Mouse (Mus musculus) heart, adult 18-20 months (tissue): ENCODE data around the gene Gm4070. TPM values are rescaled to one million over a fixed set of nuclear protein-coding genes. Genes with fewer than 3 reads are reported as not detected.
A peak's percentile ranks its signal among the peaks of the same experiment; 100 is the strongest.
"Not testable (repeated sequence)": the region's sequence is repeated elsewhere in the genome, so short reads cannot be mapped to it uniquely, and the experiment has no call there.

ENCODE experiments used
- DNase-seq, 2 experiments: peaks; one replicate each; pipeline ENCODE4 v3.0.0; 2021 to 2022; ENCODE audit warnings: mixed read lengths in 1 of 2
- long read RNA-seq, 2 experiments: library from polyadenylated mRNA; stranded (forward); transcript quantifications; one replicate each; pipeline ENCODE4 v2.0.0; 2021
- total RNA-seq, 2 experiments: library from RNA; stranded (reverse); gene quantifications; 2 replicates each; pipeline ENCODE4 v1.2.3; 2021

Gene Gm4070
- total RNA-seq, result 10 to 100 TPM; 11.4 to 44.9 TPM
- long read RNA-seq, experiment 1, partial matches to known transcripts, result 0 of 7 reads
- long read RNA-seq, experiment 1, other reads (novel, unspliced or antisense), result 4 of 7 reads
- long read RNA-seq, experiment 2, result 0 reads

- DNase-seq, result peak in 1 of 2 experiments; percentile 37
Observed at GRCm38 (mm10) chr7:105953812-105954211, at the start of gene Gm4070. TSS of gene Gm4070 (minus strand) at chr7:105953967.

DNA sequence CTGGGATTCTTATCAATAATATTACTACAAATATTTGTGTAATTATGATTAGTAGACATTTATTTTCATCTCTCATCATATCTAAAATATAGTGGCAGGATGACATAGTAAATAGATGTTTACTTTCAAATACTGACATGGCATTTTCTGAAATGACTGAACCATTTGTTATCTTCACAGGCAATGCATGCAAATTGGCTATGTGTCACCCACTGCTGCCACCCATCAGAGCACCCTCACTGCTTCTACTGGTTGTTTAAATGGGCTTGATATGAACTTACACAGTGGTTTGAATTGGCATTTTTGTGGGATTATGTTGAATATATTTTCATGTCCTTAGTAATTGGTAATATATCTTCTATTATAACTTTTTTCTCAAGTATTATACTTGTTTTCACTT, 773 bp upstream of the Gm4070 start:
- DNase-seq, result not testable (repeated sequence)

GRCm38 (mm10) chr7:105952408-105952807, 1.4 kb downstream of the Gm4070 start:
- not testable (repeated sequence) for DNase-seq

GRCm38 (mm10) chr7:105945238-105945637, 8.5 kb downstream of the Gm4070 start:
- not testable (repeated sequence) for DNase-seq

DNA sequence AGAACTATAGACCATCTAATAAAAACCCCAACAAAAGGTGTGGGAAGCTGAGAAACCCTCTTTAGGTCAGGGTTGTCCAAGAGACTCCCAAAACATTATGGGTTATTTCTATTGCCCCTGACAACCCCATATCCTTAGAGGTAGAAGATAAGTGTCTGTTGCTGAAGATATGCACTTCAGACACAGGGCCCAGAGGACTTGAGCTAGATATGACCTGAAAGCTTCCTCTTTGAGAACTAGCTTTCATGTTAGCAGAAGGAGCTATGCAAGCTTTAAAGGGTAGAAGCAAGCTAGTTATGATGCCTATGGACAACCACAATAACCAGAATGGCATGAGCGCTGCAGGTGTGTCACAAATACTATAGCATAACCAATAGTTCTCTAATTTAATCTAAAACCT, 21.6 kb downstream of the Gm4070 start:
- DNase-seq, result not testable (repeated sequence)

- not testable (repeated sequence) for DNase-seq
Observed at GRCm38 (mm10) chr7:105883588-105884336, 70.0 kb downstream of the Gm4070 start.

GRCm38 (mm10) chr7:105879717-105880484, 73.9 kb downstream of the Gm4070 start:
- DNase-seq, result not testable (repeated sequence)

- DNase-seq, result not testable (repeated sequence)
Observed at GRCm38 (mm10) chr7:105855718-105856560, 97.8 kb downstream of the Gm4070 start.

Other genes with a start within 250 kb of the Gm4070 start
- gene Ilk, start 217.4 kb downstream of the Gm4070 start, total RNA-seq, result 10 to 100 TPM; 75.0 to 75.7 TPM
- 10 to 100 TPM in 1 of 2 experiments, 1 to 10 TPM in 1; 9.6 to 14.5 TPM for gene Rrp8, start 216.6 kb downstream of the Gm4070 start, total RNA-seq
- gene Taf10, start 209.6 kb downstream of the Gm4070 start, total RNA-seq, result 100 to 1,000 TPM in 1 of 2 experiments, 10 to 100 TPM in 1; 94.8 to 120 TPM
- gene Tpp1, start 201.7 kb downstream of the Gm4070 start, total RNA-seq, result 10 to 100 TPM; 39.1 to 52.2 TPM
- gene Dchs1, start 166.3 kb downstream of the Gm4070 start, total RNA-seq, result 1 to 10 TPM; 6.0 to 7.3 TPM
- gene Mrpl17, start 142.9 kb downstream of the Gm4070 start, total RNA-seq, result 100 to 1,000 TPM; 121 to 126 TPM